In the genomic region with DNA sequence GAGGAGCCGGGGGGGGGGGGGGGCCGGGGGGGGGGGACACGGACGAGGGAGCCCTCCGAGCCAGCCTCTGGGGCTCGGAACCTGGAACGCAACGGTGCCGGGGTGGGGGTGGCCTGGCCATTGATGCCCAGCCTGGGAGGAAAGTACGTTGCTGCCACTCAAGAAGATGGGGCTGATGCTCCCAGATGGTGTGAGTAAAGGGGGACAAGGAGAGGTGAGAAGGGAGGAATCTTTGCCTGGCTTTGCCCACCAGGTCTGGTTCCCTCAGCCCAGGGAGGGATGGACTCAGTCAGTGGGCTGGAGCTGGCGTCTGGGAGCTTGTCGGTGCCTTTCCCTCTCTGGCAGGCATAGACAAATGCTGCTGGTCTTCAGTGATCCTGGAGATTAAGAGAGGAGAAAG, we compare ENCODE assay signal across 8 mouse cellular contexts. TPM values are rescaled to one million over a fixed set of nuclear protein-coding genes. Genes with fewer than 3 reads are reported as not detected.
DNase-seq lines count a peak whose midpoint lies in the region; ATAC-seq and TF ChIP-seq lines count a peak whose summit lies in the region.

No protein-coding gene starts in this region.

- no peaks in the 10 kb centered on the region for H3K36me3 ChIP-seq in heart, embryonic 13.5 days
- H3K36me3 ChIP-seq in heart, adult 2 months (ENCODE audit: control insufficient read depth, insufficient read depth, low read length): no peaks in the 10 kb centered on the region
- H3K36me3 ChIP-seq in ES-E14 (ENCODE audit: control insufficient read depth, insufficient read depth, low read length, poor library complexity, severe bottlenecking): no peaks in the 10 kb centered on the region
- H3K36me3 ChIP-seq in forebrain, embryonic 14.5 days (ENCODE audit: control insufficient read depth, insufficient read depth, low read length): no peaks in the 10 kb centered on the region
- H3K36me3 ChIP-seq in liver, embryonic 16.5 days (ENCODE audit: control insufficient read depth, insufficient read depth): no peaks in the 10 kb centered on the region

- H3K4me3 ChIP-seq in heart, embryonic 13.5 days: peak overlapping the region; percentile 64
- no peak overlapping the region for H3K4me3 ChIP-seq in heart, adult 2 months
- H3K4me3 ChIP-seq in ES-E14 (ENCODE audit: insufficient read depth in 1 of 2, low read depth in 1 of 2, low read length in 2 of 2, poor library complexity in 1 of 2, severe bottlenecking in 1 of 2): peak overlapping the region; percentile 22 to 76
- peak overlapping the region; percentile 49 for H3K4me3 ChIP-seq in forebrain, embryonic 14.5 days (ENCODE audit: low read depth, low read length)
- H3K4me3 ChIP-seq in liver, embryonic 16.5 days (ENCODE audit: low read depth, low read length): no peak overlapping the region

- H3K27me3 ChIP-seq in heart, embryonic 13.5 days (replicated peaks): peaks cover 64% of the 10 kb centered on the region
- H3K27me3 ChIP-seq in heart, adult 2 months (ENCODE audit: control insufficient read depth, insufficient read depth, low read length): peaks cover 11% of the 10 kb centered on the region
- peaks cover 26% of the 10 kb centered on the region for H3K27me3 ChIP-seq in forebrain, embryonic 14.5 days (replicated peaks; ENCODE audit: control insufficient read depth, insufficient read depth, low read length)
- peaks cover 25% of the 10 kb centered on the region for H3K27me3 ChIP-seq in liver, embryonic 16.5 days (ENCODE audit: control insufficient read depth, insufficient read depth, low read depth, low read length)

- no peak for ATAC-seq in heart, embryonic 13.5 days (ENCODE audit: extremely low read depth, insufficient number of reproducible peaks, low FRiP score, low TSS enrichment)
- ATAC-seq in forebrain, embryonic 14.5 days: peak; percentile 56
- no peak for ATAC-seq in liver, embryonic 16.5 days (ENCODE audit: low read depth)
- no peak for ATAC-seq in CD4-positive, CD25-positive, alpha-beta regulatory T cell, adult 4 months

- TF ChIP-seq POLR2A in heart, adult 2 months (IDR thresholded peaks at IDR 0.05; ENCODE audit: insufficient read depth, low read depth, low read length): no peak

- WGBS in heart, embryonic 13.5 days: 3% methylated on average over 7 of the region's 12 CpGs
- WGBS in heart, adult 2 months: 6% methylated on average over 10 of the region's 12 CpGs
- WGBS in forebrain, embryonic 14.5 days: 3% methylated on average over 8 of the region's 12 CpGs
- 5% methylated on average over 10 of the region's 12 CpGs for WGBS in liver, embryonic 16.5 days (ENCODE audit: insufficient replicate concordance)

- H3K4me2 ChIP-seq in heart, embryonic 13.5 days: peak overlapping the region; percentile 96
- peak overlapping the region; percentile 85 for H3K4me2 ChIP-seq in forebrain, embryonic 14.5 days (ENCODE audit: low read length)
- H3K4me2 ChIP-seq in liver, embryonic 16.5 days (ENCODE audit: low read depth, low read length): peak overlapping the region; percentile 60

- peak overlapping the region; percentile 72 for H3K9ac ChIP-seq in heart, embryonic 13.5 days
- H3K9ac ChIP-seq in heart, adult 2 months (ENCODE audit: low read depth, low read length): no peak overlapping the region
- H3K9ac ChIP-seq in ES-E14 (ENCODE audit: insufficient read depth, low read depth, low read length, poor library complexity, severe bottlenecking): no peak overlapping the region
- H3K9ac ChIP-seq in forebrain, embryonic 14.5 days (ENCODE audit: low read length): peak overlapping the region; percentile 37; the same call in 1 of the 2 replicates
- no peak overlapping the region for H3K9ac ChIP-seq in liver, embryonic 16.5 days (ENCODE audit: low read depth, low read length)

- no peak overlapping the region for H3K27ac ChIP-seq in heart, embryonic 13.5 days (replicated peaks)
- no peak overlapping the region for H3K27ac ChIP-seq in heart, adult 2 months
- no peak overlapping the region for H3K27ac ChIP-seq in ES-E14 (ENCODE audit: insufficient read depth, low read depth, low read length, poor library complexity, severe bottlenecking)
- H3K27ac ChIP-seq in forebrain, embryonic 14.5 days (ENCODE audit: low read depth, low read length): no peak overlapping the region
- H3K27ac ChIP-seq in liver, embryonic 16.5 days (ENCODE audit: low read length): no peak overlapping the region

- no peaks in the 10 kb centered on the region for H3K79me2 ChIP-seq in heart, adult 2 months (replicated peaks; ENCODE audit: control insufficient read depth, insufficient read depth, low read length)

- intact Hi-C loops in heart, adult 2 months (cut with DNase I): no loop called here

- in situ Hi-C loops in ES-E14 (cut with MboI; ENCODE audit: low sequenced_read_pairs in 2 of 2, unreplicated experiment in 2 of 2): no loop called here

- no peak for TF ChIP-seq CTCF in heart, adult 2 months (IDR thresholded peaks at IDR 0.05)

- H3K4me1 ChIP-seq in heart, embryonic 13.5 days: peaks cover 10% of the 10 kb centered on the region
- no peaks in the 10 kb centered on the region for H3K4me1 ChIP-seq in heart, adult 2 months (ENCODE audit: control insufficient read depth, insufficient read depth, low read length)
- H3K4me1 ChIP-seq in ES-E14 (ENCODE audit: control insufficient read depth in 2 of 2, insufficient read depth in 2 of 2, low read length in 2 of 2, poor library complexity in 1 of 2): peaks cover 4% of the 10 kb centered on the region in 2 experiments; a peak in 2 of 4 replicates
- H3K4me1 ChIP-seq in forebrain, embryonic 14.5 days (ENCODE audit: control insufficient read depth, insufficient read depth, low read length): peaks cover 16% of the 10 kb centered on the region
- H3K4me1 ChIP-seq in liver, embryonic 16.5 days (ENCODE audit: control insufficient read depth, low read depth, low read length): no peaks in the 10 kb centered on the region; the same call in 1 of the 2 replicates

- no peak for DNase-seq in heart, adult 2 months
- DNase-seq in ES-E14 (ENCODE audit: low read depth, low spot score) (no peak), adipocyte (ENCODE audit: low spot score) (no peak)
- DNase-seq in forebrain, embryonic 14.5 days (ENCODE audit: low spot score): peak; percentile 12
- DNase-seq in kidney, adult 18-20 months: no peak

- no peaks in the 10 kb centered on the region for H3K9me3 ChIP-seq in heart, embryonic 13.5 days
- H3K9me3 ChIP-seq in ES-E14 (ENCODE audit: control insufficient read depth, insufficient read depth, low read depth, low read length): no peaks in the 10 kb centered on the region
- H3K9me3 ChIP-seq in forebrain, embryonic 14.5 days (replicated peaks; ENCODE audit: control insufficient read depth, low read length): no peaks in the 10 kb centered on the region
- no peaks in the 10 kb centered on the region for H3K9me3 ChIP-seq in liver, embryonic 16.5 days (replicated peaks; ENCODE audit: control insufficient read depth, low read length)

- TF ChIP-seq EP300 in heart, adult 2 months (IDR thresholded peaks at IDR 0.05; ENCODE audit: insufficient read depth, low read depth, low read length): no peak

TF ChIP-seq in ES-E14, 5 proteins besides CTCF, POLR2A, EP300 and RAD21:
- no peak for TF ChIP-seq MAFK (IDR thresholded peaks at IDR 0.05; ENCODE audit: insufficient read depth, low read depth, low read length)
- TF ChIP-seq HCFC1 (IDR thresholded peaks at IDR 0.05; ENCODE audit: borderline replicate concordance, insufficient read depth, low read length): no peak
- TF ChIP-seq CHD2 (IDR thresholded peaks at IDR 0.05; ENCODE audit: low read depth, low read length): no peak
- TF ChIP-seq ZC3H11A (IDR thresholded peaks at IDR 0.05; ENCODE audit: borderline replicate concordance, low read depth, low read length): no peak
- no peak for TF ChIP-seq ZNF384 (IDR thresholded peaks at IDR 0.05; ENCODE audit: low read depth, low read length)

RNA-seq across cellular contexts. Expression of gene Hhip, which starts 0.4 kb away (rescaled TPM):
- 1.3 and 1.7 TPM in 2 replicates for polyA plus RNA-seq in heart, embryonic 13.5 days (2015; fragmentation: Nextera tagmentation; extraction: Ambion mirVana)
- total RNA-seq in heart, adult 2 months (2021): under 1 TPM; 0.02 to 0.03 TPM
- polyA plus RNA-seq in heart, adult 2 months (2012; rRNA removed): 0.06 and 0.31 TPM in 2 replicates
- total RNA-seq in ES-E14 (2012; rRNA removed): 2.5 and 4.6 TPM in 2 replicates
- 0.88 and 1.2 TPM in 2 replicates for polyA plus RNA-seq in forebrain, embryonic 14.5 days (2014; fragmentation: Nextera tagmentation; extraction: Ambion mirVana)
- polyA plus RNA-seq in liver, embryonic 16.5 days (2015; fragmentation: Nextera tagmentation; extraction: Ambion mirVana): 1.9 and 2.0 TPM in 2 replicates
- not detected for polyA plus RNA-seq in CD4-positive, CD25-positive, alpha-beta regulatory T cell, adult 4 months (2017; shearing (Covaris generic))

Comparison
In these comparisons a context has a peak if more than half of its experiments do, and no peak if none do; other contexts are left out.
1. H3K4me3 ChIP-seq: peak in heart, embryonic 13.5 days (single experiment), ES-E14 (2 of 2) and forebrain, embryonic 14.5 days (single experiment); none in heart, adult 2 months (single experiment) and liver, embryonic 16.5 days (single experiment).
2. H3K9ac ChIP-seq: peak in heart, embryonic 13.5 days (single experiment) and forebrain, embryonic 14.5 days (single experiment); none in heart, adult 2 months (single experiment), ES-E14 (single experiment) and liver, embryonic 16.5 days (single experiment).
3. Peak in every context shown above with its lines, with median percentiles within 50 percentile points of each other: H3K4me2 ChIP-seq.